Mouse (Mus musculus): Measurements from ENCODE around the gene Paqr9.

- TF ChIP-seq MAFK (IDR thresholded peaks at IDR 0.05; ENCODE audit: insufficient replicate concordance, low read length) (no peak), CTCF (conservative IDR thresholded peaks at IDR 0.05 in 1 of 2, IDR thresholded peaks at IDR 0.05 in 1 of 2; ENCODE audit: low read depth in 2 of 2, low read length in 2 of 2) (no peak), TCF12 (IDR thresholded peaks at IDR 0.05; ENCODE audit: low read depth, low read length) (no peak), JUND (conservative IDR thresholded peaks at IDR 0.05; ENCODE audit: low read depth, low read length) (no peak), BHLHE40 (IDR thresholded peaks at IDR 0.05; ENCODE audit: low read depth, low read length) (no peak), NELFE (IDR thresholded peaks at IDR 0.05; ENCODE audit: low read depth, low read length) (no peak), ETS1 (conservative IDR thresholded peaks at IDR 0.05; ENCODE audit: low read depth, low read length) (no peak)
These were observed 43.4 kb downstream of the Paqr9 start for GRCm38 (mm10) chr9:95602849-95603248.
